Mouse (Mus musculus): ENCODE data around the gene Brd7. TPM values are rescaled to one million over a fixed set of nuclear protein-coding genes. Genes with fewer than 3 reads are reported as not detected.

The Brd7 gene
- polyA plus RNA-seq, 1 experiment from 2014 or later: 67.1 TPM

DNA sequence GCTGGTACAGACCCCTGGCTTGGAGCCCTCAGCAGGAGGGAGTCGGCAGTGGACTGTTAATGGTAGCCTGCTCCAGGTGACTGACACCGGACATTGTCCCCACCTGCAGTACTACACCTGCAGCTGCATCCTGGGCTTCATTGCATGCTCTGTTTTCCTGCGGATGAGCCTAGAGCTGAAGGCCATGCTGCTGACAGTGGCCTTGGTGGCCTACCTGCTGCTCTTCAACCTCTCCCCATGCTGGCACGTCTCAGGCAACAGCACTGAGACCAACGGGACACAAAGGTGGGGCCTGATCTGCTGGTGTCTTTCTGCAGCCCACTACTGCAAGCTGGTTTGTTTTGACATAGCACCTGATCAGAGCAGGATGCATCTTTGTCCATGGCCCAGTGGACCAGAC, 38.5 kb downstream of the Brd7 start:
- ATAC-seq (ENCODE audit: extremely low read depth, insufficient number of reproducible peaks, low FRiP score, low TSS enrichment): no peak
- Histone ChIP-seq H3K27me3 (replicated peaks) (no peaks in the 10 kb centered on the region), H3K4me3 (no peak overlapping the region), H3K4me1 (peaks cover 7% of the 10 kb centered on the region; the same call in 1 of the 2 replicates), H3K27ac (replicated peaks) (no peak overlapping the region), H3K9ac (no peak overlapping the region), H3K36me3 (peaks cover 44% of the 10 kb centered on the region), H3K9me3 (no peaks in the 10 kb centered on the region), H3K4me2 (no peak overlapping the region)
- 86% methylated on average over 5 of the region's 5 CpGs for WGBS

DNA sequence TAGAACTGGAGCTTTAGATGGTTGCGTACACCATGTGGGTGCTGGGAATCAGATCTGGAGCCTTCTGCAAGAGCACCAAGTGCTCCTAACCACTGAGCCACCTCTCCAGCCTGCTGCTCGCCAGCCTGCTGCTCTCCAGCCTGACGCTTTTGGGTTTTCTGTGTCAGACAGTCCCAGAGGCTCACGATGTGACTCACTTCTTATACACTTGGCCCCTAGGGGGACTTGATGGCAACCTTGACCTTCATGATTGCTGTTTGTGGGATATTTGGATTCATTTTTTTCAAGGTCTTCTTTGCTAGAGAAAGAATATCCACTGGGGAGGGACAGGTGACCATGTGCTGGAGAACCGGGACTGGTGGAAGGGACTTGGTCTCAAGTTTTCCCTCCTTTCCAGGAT, 40.6 kb downstream of the Brd7 start:
- no peak overlapping the region for H3K9ac ChIP-seq
- H3K27ac ChIP-seq (replicated peaks): no peak overlapping the region
- no peak for ATAC-seq (ENCODE audit: extremely low read depth, insufficient number of reproducible peaks, low FRiP score, low TSS enrichment)
- 87% methylated on average over 5 of the region's 5 CpGs for WGBS
- no peaks in the 10 kb centered on the region for H3K27me3 ChIP-seq (replicated peaks)
- H3K9me3 ChIP-seq: no peaks in the 10 kb centered on the region
- no peak overlapping the region for H3K4me3 ChIP-seq
- H3K4me1 ChIP-seq: peaks cover 27% of the 10 kb centered on the region
- H3K4me2 ChIP-seq: no peak overlapping the region
- peaks cover 23% of the 10 kb centered on the region for H3K36me3 ChIP-seq

DNA sequence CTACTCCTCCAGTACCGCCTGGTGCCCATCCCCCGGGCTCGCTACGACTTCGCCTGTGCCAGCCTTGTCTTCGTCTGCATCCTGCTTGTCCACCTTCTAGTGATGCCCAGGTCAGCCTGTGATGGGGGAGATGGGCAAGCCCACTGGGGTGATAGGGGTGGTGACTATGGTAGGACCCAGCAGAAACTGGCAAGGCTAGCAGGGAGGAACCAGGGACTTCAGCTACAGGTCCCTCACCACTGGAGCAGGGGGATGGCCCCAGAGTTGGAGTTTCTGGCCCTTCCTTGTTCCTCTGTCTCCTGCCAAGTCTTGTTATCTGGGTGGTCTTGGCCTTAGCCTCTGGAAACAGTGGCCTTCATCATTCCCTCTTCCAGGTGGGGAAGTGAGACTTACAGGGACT, 41.9 kb downstream of the Brd7 start:
- Histone ChIP-seq H3K27me3 (replicated peaks) (0 out of 2 replicates have a peak, but pooled peaks cover 7% of the 10 kb centered on the region), H3K9me3 (no peaks in the 10 kb centered on the region), H3K4me3 (no peak overlapping the region), H3K9ac (no peak overlapping the region), H3K4me1 (peaks cover 28% of the 10 kb centered on the region), H3K27ac (replicated peaks) (no peak overlapping the region), H3K4me2 (no peak overlapping the region), H3K36me3 (peaks cover 10% of the 10 kb centered on the region)
- no peak for ATAC-seq (ENCODE audit: extremely low read depth, insufficient number of reproducible peaks, low FRiP score, low TSS enrichment)
- 91% methylated on average over 6 of the region's 6 CpGs for WGBS

DNA sequence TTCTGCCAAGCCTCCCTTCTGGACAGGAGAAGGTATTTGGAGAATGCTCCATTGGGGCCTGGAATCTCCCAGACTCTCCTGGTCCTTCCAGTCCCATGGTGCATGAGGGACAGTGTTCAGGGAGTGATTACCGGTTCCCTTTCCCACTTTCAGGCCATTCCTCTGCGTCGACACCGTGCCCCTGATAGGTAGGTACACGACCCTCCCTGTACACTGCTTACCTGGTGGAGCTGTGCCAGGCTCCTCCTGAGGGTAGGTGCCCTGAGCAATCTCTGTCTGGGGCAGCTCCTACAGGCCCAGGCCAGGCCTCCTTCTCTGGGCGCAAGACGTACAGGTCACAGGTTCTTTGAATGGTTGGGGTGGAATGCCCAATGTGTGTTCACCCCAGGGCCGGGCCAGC, 43.8 kb downstream of the Brd7 start:
- Histone ChIP-seq H3K9me3 (no peaks in the 10 kb centered on the region), H3K4me3 (no peak overlapping the region), H3K9ac (no peak overlapping the region), H3K4me1 (peaks cover 26% of the 10 kb centered on the region), H3K4me2 (no peak overlapping the region), H3K36me3 (no peaks in the 10 kb centered on the region), H3K27ac (replicated peaks) (no peak overlapping the region), H3K27me3 (replicated peaks) (peaks cover 9% of the 10 kb centered on the region; the same call in 1 of the 2 replicates)
- no peak for ATAC-seq (ENCODE audit: extremely low read depth, insufficient number of reproducible peaks, low FRiP score, low TSS enrichment)
- WGBS: 75% methylated on average over 8 of the region's 8 CpGs

DNA sequence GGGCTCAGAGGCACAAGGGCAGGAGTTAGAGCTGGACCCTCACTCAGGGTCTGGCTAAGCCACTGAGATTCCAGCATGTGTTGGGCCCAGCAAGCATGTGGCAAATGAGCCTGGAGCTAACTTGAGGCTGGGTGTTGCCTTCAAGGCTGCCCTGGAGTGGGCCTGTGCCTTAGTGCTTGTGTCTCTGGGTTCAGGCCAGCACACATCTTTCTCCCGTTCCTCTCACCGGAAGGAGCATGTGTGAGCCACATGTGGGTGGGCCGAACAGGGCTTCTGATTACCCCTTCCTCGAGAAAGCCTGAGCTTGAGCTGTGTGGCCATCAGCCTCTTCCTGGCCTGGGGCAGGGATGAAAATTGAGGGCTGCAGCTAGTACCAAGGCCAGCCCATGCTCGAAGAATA, 44.7 kb downstream of the Brd7 start:
- H3K4me1 ChIP-seq: peaks cover 30% of the 10 kb centered on the region
- 69% methylated on average over 5 of the region's 5 CpGs for WGBS
- no peak for ATAC-seq (ENCODE audit: extremely low read depth, insufficient number of reproducible peaks, low FRiP score, low TSS enrichment)
- no peaks in the 10 kb centered on the region for H3K36me3 ChIP-seq
- H3K4me2 ChIP-seq: no peak overlapping the region
- H3K27ac ChIP-seq (replicated peaks): 0 out of 2 replicates have a peak overlapping the region, but pooled peaks have one; percentile 0
- H3K4me3 ChIP-seq: no peak overlapping the region
- peaks cover 9% of the 10 kb centered on the region; the same call in 1 of the 2 replicates for H3K27me3 ChIP-seq (replicated peaks)
- no peak overlapping the region for H3K9ac ChIP-seq
- no peaks in the 10 kb centered on the region for H3K9me3 ChIP-seq

DNA sequence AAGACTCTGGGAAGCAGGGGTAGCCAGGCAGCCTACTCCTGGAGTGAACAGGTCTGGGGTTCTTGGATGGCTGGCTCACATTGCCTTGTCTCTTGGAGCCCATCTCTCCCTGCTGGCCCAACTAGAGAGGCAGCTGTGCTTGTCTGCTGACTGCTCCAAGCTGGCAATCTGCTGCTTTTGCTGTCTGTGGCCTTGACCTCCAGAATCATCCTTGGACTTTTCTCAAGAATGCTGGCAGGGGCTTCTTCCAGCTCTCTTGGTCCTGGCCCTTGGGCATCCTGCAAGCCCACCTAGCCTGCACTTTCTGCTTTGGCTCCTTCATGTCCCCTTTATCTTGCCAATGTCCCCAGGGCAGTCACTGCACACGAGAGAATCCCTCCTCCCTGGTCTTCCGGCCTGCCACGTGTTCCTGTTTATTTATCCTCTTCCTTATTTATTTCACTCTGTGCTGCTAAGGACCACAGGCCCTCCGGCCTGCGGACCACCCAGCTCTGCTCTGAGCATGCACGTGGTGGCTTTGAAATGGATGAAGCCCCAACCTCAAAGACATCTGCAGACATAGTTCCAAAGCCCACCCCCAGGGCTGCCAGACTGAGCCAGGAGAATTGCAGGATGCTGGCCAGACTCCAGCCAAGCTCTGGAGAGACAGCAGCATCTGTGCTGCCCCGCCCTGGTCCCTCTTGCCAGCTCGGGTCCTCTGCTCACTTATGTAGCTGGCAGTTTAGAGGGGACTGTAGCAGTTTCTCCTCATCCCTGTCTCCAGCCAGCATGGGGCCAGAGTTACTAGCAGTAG, 45.7 kb downstream of the Brd7 start:
- Histone ChIP-seq H3K4me1 (peaks cover 30% of the 10 kb centered on the region), H3K4me3 (no peak overlapping the region), H3K4me2 (no peak overlapping the region), H3K36me3 (no peaks in the 10 kb centered on the region), H3K9me3 (no peaks in the 10 kb centered on the region), H3K27me3 (replicated peaks) (peaks cover 10% of the 10 kb centered on the region; the same call in 1 of the 2 replicates), H3K9ac (peak overlapping the region; percentile 33; the same call in 1 of the 2 replicates), H3K27ac (replicated peaks) (0 out of 2 replicates have a peak overlapping the region, but pooled peaks have one; percentile 16)
- WGBS: 48% methylated on average over 8 of the region's 8 CpGs
- ATAC-seq (ENCODE audit: extremely low read depth, insufficient number of reproducible peaks, low FRiP score, low TSS enrichment): 0 out of 2 replicates have a peak, but pooled peaks have one; percentile 5

DNA sequence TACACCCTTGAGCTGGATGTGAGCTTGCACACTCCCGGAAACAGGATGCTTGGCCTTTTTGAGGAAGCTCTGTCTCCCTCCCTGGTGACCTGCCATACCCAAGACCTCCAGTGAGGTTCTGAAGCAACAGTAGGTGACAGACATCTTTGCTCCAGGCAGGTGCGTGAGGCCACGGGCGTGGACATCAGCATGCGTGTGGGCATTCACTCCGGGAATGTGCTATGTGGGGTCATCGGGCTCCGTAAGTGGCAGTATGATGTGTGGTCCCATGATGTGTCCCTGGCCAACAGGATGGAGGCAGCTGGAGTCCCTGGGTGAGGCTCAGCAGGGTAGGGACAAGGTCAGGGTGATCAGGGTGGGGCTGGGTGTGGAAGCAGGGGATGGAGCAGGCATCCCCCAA, 46.7 kb downstream of the Brd7 start:
- Histone ChIP-seq H3K36me3 (no peaks in the 10 kb centered on the region), H3K4me3 (no peak overlapping the region), H3K27me3 (replicated peaks) (peaks cover 19% of the 10 kb centered on the region; the same call in 1 of the 2 replicates), H3K9me3 (no peaks in the 10 kb centered on the region), H3K27ac (replicated peaks) (no peak overlapping the region), H3K4me1 (peaks cover 30% of the 10 kb centered on the region), H3K9ac (no peak overlapping the region), H3K4me2 (no peak overlapping the region)
- 89% methylated on average over 8 of the region's 8 CpGs for WGBS
- no peak for ATAC-seq (ENCODE audit: extremely low read depth, insufficient number of reproducible peaks, low FRiP score, low TSS enrichment)

DNA sequence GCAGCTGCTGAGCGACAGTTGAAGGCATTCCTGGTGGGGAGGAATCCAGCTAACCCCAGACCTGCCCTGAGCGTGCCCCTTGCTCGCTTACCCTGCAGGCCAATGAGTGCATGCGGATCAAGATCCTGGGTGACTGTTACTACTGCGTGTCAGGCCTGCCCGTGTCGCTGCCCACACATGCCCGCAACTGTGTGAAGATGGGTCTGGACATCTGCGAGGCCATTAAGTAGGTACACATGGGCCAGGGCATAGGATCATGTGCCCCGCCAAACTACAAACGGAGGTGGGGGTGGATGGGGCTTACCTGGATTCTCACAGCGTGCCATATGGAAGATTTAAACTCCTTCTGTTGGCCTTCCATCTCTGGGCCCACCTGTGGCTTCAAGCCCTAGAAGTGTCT, 48.0 kb downstream of the Brd7 start:
- Histone ChIP-seq H3K4me3 (no peak overlapping the region), H3K9me3 (no peaks in the 10 kb centered on the region), H3K27ac (replicated peaks) (no peak overlapping the region), H3K36me3 (no peaks in the 10 kb centered on the region), H3K9ac (no peak overlapping the region), H3K4me1 (peaks cover 30% of the 10 kb centered on the region), H3K27me3 (replicated peaks) (peaks cover 27% of the 10 kb centered on the region; the same call in 1 of the 2 replicates), H3K4me2 (no peak overlapping the region)
- no peak for ATAC-seq (ENCODE audit: extremely low read depth, insufficient number of reproducible peaks, low FRiP score, low TSS enrichment)
- WGBS: 92% methylated on average over 12 of the region's 12 CpGs

DNA sequence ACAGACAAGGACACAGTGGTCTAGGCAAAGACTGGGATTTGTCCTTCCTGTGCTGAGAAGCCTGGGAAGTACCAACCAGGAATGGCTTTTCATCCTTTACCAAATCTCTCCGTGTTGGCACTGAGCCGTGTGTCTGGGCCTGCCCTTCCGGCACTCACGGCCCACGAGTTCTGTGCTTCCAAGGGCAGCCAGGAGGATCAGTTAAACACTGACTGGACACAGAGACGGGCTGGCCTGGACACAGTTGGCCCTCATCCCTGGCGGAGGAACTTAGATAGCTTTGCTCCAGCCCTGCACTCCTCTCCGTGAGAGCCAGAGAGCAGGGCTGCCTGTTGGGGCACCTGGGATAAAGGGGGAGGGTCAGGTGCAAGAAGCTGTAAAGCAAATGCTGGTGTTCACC, 49.0 kb downstream of the Brd7 start:
- peaks cover 29% of the 10 kb centered on the region for H3K4me1 ChIP-seq
- ATAC-seq (ENCODE audit: extremely low read depth, insufficient number of reproducible peaks, low FRiP score, low TSS enrichment): no peak
- H3K27ac ChIP-seq (replicated peaks): no peak overlapping the region
- no peak overlapping the region for H3K4me3 ChIP-seq
- H3K4me2 ChIP-seq: no peak overlapping the region
- 61% methylated on average over 8 of the region's 8 CpGs for WGBS
- H3K36me3 ChIP-seq: no peaks in the 10 kb centered on the region
- no peaks in the 10 kb centered on the region for H3K9me3 ChIP-seq
- peaks cover 27% of the 10 kb centered on the region; the same call in 1 of the 2 replicates for H3K27me3 ChIP-seq (replicated peaks)
- H3K9ac ChIP-seq: no peak overlapping the region; the same call in 1 of the 2 replicates

DNA sequence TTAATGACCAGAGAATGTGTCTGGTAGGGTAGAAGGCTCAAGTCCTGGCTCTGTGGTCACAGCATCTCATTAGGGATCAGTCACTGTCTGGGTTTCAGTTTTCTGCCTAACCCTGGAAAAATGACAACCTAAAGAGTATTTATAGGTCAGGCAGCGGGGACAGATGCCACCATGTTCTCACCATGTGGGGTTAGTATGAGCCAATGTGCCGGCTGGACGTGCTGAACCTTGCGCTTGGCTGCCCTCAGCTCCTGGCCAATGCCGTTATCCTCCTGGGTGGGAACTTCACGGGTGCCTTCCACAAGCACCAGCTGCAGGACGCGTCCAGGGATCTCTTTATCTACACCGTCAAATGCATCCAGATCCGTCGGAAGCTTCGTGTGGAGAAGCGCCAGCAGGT, 51.7 kb downstream of the Brd7 start:
- Histone ChIP-seq H3K4me1 (peaks cover 12% of the 10 kb centered on the region), H3K4me3 (no peak overlapping the region), H3K9me3 (no peaks in the 10 kb centered on the region), H3K27ac (replicated peaks) (no peak overlapping the region), H3K9ac (no peak overlapping the region), H3K36me3 (no peaks in the 10 kb centered on the region), H3K4me2 (no peak overlapping the region), H3K27me3 (replicated peaks) (peaks cover 21% of the 10 kb centered on the region; the same call in 1 of the 2 replicates)
- WGBS: 87% methylated on average over 13 of the region's 13 CpGs
- ATAC-seq (ENCODE audit: extremely low read depth, insufficient number of reproducible peaks, low FRiP score, low TSS enrichment): no peak

DNA sequence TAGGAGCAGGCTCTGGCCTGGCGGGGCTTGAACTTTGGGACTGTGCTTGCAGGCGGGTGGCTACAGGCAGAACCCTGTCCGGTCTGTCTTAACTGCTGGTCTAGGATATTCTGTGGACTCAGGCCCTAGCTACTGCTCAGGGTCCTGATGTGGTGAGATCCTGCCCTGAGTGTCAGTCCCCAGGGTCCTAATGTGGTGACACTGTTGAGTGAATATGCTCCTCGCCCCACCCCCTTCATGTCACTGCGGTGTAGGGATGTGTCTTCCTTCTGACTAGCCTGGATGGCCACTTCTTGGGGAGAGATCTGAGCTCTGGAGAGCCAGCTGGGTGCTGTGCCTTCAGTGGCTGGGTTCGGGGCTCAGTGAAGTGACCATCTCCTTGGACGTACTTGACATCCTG, 52.1 kb downstream of the Brd7 start:
- H3K4me1 ChIP-seq: peaks cover 12% of the 10 kb centered on the region
- no peak overlapping the region for H3K4me2 ChIP-seq
- no peak for ATAC-seq (ENCODE audit: extremely low read depth, insufficient number of reproducible peaks, low FRiP score, low TSS enrichment)
- no peaks in the 10 kb centered on the region for H3K9me3 ChIP-seq
- WGBS: 86% methylated on average over 7 of the region's 7 CpGs
- H3K4me3 ChIP-seq: no peak overlapping the region
- H3K9ac ChIP-seq: no peak overlapping the region
- no peak overlapping the region for H3K27ac ChIP-seq (replicated peaks)
- peaks cover 18% of the 10 kb centered on the region; the same call in 1 of the 2 replicates for H3K27me3 ChIP-seq (replicated peaks)
- no peaks in the 10 kb centered on the region for H3K36me3 ChIP-seq
